Mouse (Mus musculus) heart, adult 2 months (tissue): ENCODE data around the gene Anapc15-ps. TPM values are rescaled to one million over a fixed set of nuclear protein-coding genes. Genes with fewer than 3 reads are reported as not detected.
A peak's percentile ranks its signal among the peaks of the same experiment; 100 is the strongest.

Source experiments
- DNase-seq, 2 experiments: peaks; one replicate each; pipeline ENCODE4 v3.0.0; 2021
- H3K27ac ChIP-seq: fragments of 200-600 bp; 2 replicates; pipeline ENCODE4 v1.8.1; 2022
- H3K27me3 ChIP-seq: fragments of 200-500 bp; 2 replicates; pipeline ENCODE4 v1.6.1; 2012; ENCODE audit warnings: mild to moderate bottlenecking, low read length, inconsistent platforms, mixed read lengths; ENCODE audit not compliant: control insufficient read depth, insufficient read depth
- H3K36me3 ChIP-seq: fragments of 200-500 bp; 2 replicates; pipeline ENCODE4 v1.6.1; 2012; ENCODE audit warnings: low read length, inconsistent platforms; ENCODE audit not compliant: control insufficient read depth, insufficient read depth
- H3K4me1 ChIP-seq: fragments of 200-500 bp; 2 replicates; pipeline ENCODE4 v1.6.1; 2011; ENCODE audit warnings: low read length; ENCODE audit not compliant: control insufficient read depth, insufficient read depth
- H3K4me3 ChIP-seq: fragments of 200-600 bp; 2 replicates; pipeline ENCODE4 v1.8.1; 2022
- H3K79me2 ChIP-seq: fragments of 200-500 bp; replicated peaks from 2 replicates; pipeline ENCODE4 v1.6.1; 2012; ENCODE audit warnings: mild to moderate bottlenecking, inconsistent platforms, low read length, moderate library complexity, mixed read lengths; ENCODE audit not compliant: control insufficient read depth, insufficient read depth
- H3K9ac ChIP-seq: fragments of 200-500 bp; 2 replicates; pipeline ENCODE4 v1.6.1; 2012; ENCODE audit warnings: low read depth, mild to moderate bottlenecking, control low read depth, inconsistent platforms, low read length, mixed read lengths
- CTCF ChIP-seq: fragments of 200-600 bp; IDR thresholded peaks from 2 replicates; pipeline ENCODE4 v1.8.1; 2022; ENCODE audit warnings: antibody characterized with exemption, mild to moderate bottlenecking, moderate library complexity
- EP300 ChIP-seq: fragments of 200-500 bp; IDR thresholded peaks from 2 replicates; pipeline ENCODE4 v1.6.1; 2011; ENCODE audit warnings: low read depth, low read length, control low read depth; ENCODE audit not compliant: insufficient read depth
- POLR2A ChIP-seq: fragments of 200-500 bp; IDR thresholded peaks from 2 replicates; pipeline ENCODE4 v1.6.1; 2011; ENCODE audit warnings: mild to moderate bottlenecking, low read depth, low read length, control low read depth; ENCODE audit not compliant: insufficient read depth
- WGBS: fragments of 180-500 bp; shearing (Covaris S2); methylation state at CpG from one replicate; pipeline ENCODE4 v1.1.7; 2018; 5-methylcytosine and 5-hydroxymethylcytosine counted together
- intact Hi-C: fragments of 180-260 bp; cut with DNase I; formaldehyde crosslinking; loops from one replicate; pipeline ENCODE4 v1.15.1; 2025
- polyA plus RNA-seq: library from polyadenylated mRNA; depleted of rRNA; stranded (reverse); fragments of >200 nt; gene quantifications from 2 replicates; pipeline ENCODE4 v1.2.3, GENCODE M21; 2012
- total RNA-seq, 2 experiments: library from RNA; stranded (reverse); gene quantifications; 2 replicates each; pipeline ENCODE4 v1.2.3; 2021

Anapc15-ps gene
- total and polyA plus RNA-seq, 3 experiments, result not detected

- DNase-seq, result no peak
- no peaks in the 10 kb centered on the region for H3K79me2 ChIP-seq
- 40% methylated on average over 3 of the region's 3 CpGs for WGBS
- no peak overlapping the region for H3K4me3 ChIP-seq
- H3K27ac ChIP-seq, result no peak overlapping the region
- peaks cover 10% of the 10 kb centered on the region for H3K4me1 ChIP-seq
- intact Hi-C loops, result loop anchor here (5.0 kb wide), 1 partner anchor 48 kb away; no protein-coding TSS in a partner anchor
- no peak overlapping the region for H3K9ac ChIP-seq
- TF ChIP-seq EP300 (no peak), POLR2A (no peak), CTCF (no peak)
- H3K36me3 ChIP-seq, result no peaks in the 10 kb centered on the region
- no peaks in the 10 kb centered on the region for H3K27me3 ChIP-seq
Measured at GRCm38 (mm10) chr10:95705747-95706146, 32.5 kb upstream of the Anapc15-ps start.

- no peak for DNase-seq
- Histone ChIP-seq H3K36me3 (no peaks in the 10 kb centered on the region), H3K4me3 (no peak overlapping the region), H3K9ac (no peak overlapping the region), H3K79me2 (no peaks in the 10 kb centered on the region), H3K27ac (no peak overlapping the region), H3K27me3 (no peaks in the 10 kb centered on the region), H3K4me1 (peaks cover 10% of the 10 kb centered on the region)
- WGBS, result 59% methylated on average over 6 of the region's 6 CpGs
- no peak for TF ChIP-seq CTCF
- no peak for TF ChIP-seq POLR2A
- TF ChIP-seq EP300, result no peak
- intact Hi-C loops, result loop anchor here (5.0 kb wide), 1 partner anchor 48 kb away; no protein-coding TSS in a partner anchor
Measured at GRCm38 (mm10) chr10:95704847-95705246, 31.6 kb upstream of the Anapc15-ps start.

DNA sequence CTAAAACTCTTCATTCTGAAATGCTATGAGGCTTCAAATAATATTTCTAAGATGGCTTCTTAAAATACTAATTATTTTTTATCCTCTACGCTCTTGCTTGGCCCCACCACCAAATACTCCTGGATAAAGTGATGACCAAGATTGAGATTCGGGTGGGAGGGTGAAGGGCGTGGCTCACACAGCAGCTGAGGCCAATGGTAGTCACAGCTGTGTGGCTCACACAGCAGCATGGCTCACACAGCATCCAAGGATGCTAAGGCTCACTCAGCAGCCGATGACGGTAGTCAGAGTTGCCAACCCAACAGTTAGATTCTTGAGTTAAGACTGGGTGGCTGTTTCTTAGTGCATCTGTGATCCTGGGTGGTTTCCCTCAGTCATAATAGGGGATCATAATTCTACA is 30.5 kb upstream of the Anapc15-ps start:
- Histone ChIP-seq H3K27me3 (no peaks in the 10 kb centered on the region), H3K27ac (no peak overlapping the region), H3K79me2 (no peaks in the 10 kb centered on the region), H3K9ac (no peak overlapping the region), H3K36me3 (no peaks in the 10 kb centered on the region), H3K4me3 (no peak overlapping the region), H3K4me1 (peaks cover 8% of the 10 kb centered on the region)
- TF ChIP-seq EP300 (no peak), CTCF (no peak), POLR2A (no peak)
- intact Hi-C loops, result no loop called here
- DNase-seq, result no peak
- WGBS, result 90% methylated on average over 5 of the region's 5 CpGs

DNA sequence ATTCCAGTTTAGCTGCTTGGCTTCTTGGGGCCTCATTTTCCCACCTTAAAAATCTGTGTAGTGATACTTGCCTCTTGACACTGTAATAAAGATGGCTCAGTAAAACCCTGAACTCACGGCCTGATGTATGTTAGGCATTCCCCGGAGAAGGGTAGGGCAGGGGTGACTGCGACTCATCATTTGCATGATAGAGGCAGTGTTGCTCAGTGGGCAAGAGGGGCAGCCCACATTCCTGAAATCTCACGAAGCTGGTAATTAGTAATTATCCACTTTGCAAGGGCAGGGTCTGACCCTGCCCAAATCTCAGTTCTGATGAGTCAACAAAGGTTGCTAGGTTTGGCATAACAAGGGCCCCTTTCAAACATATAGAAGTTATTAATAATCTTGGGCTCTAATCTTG is 27.2 kb upstream of the Anapc15-ps start:
- intact Hi-C loops, result no loop called here
- Histone ChIP-seq H3K79me2 (no peaks in the 10 kb centered on the region), H3K27me3 (no peaks in the 10 kb centered on the region), H3K4me3 (no peak overlapping the region), H3K36me3 (no peaks in the 10 kb centered on the region), H3K4me1 (peaks cover 3% of the 10 kb centered on the region), H3K27ac (no peak overlapping the region), H3K9ac (no peak overlapping the region)
- no peak for DNase-seq
- 90% methylated on average over 4 of the region's 4 CpGs for WGBS
- TF ChIP-seq CTCF, result no peak
- TF ChIP-seq POLR2A, result no peak
- TF ChIP-seq EP300, result no peak

DNA sequence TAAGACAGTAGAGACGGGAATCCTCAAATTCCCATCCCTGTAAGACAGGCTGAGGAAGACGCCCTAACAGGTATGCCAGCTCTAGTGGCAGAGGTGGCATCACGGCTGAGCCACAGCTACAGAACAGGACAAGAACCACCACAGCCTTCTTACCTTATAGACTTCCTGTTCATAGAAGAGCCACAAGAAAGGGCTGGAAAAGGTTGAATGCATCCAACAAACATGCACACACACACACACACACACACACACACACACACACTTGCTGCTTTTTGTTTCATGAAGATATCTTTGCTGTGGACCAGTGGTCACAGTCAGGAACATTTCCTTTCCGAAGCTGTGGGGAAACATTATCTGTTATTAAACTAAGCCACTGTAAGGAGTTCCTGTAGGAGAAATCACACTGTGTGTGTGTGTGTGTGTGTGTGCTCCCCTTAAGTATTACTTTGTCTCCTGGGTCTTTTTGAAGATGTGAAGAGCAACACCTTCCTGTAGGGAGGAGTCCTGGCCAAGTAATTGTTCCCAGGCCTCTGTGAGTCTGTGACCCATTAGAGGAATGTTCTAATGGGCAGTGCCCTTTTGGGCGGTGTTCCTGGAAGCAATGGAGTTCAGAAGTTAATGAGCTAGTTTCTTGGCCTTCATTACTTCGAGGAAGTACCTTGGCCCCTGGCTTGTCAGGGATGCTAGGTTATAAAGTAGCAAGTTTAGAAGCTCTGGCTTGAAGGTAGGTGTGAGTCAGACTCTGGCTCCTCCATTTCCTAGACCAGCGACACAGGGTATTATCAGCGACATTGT is 25.9 kb upstream of the Anapc15-ps start:
- peak in 1 of 2 experiments; percentile 22 for DNase-seq
- intact Hi-C loops, result no loop called here
- no peak overlapping the region for H3K9ac ChIP-seq
- H3K36me3 ChIP-seq, result no peaks in the 10 kb centered on the region
- peaks cover 3% of the 10 kb centered on the region for H3K4me1 ChIP-seq
- no peaks in the 10 kb centered on the region for H3K27me3 ChIP-seq
- no peaks in the 10 kb centered on the region for H3K79me2 ChIP-seq
- H3K27ac ChIP-seq, result no peak overlapping the region
- no peak overlapping the region for H3K4me3 ChIP-seq
- TF ChIP-seq CTCF (no peak), EP300 (no peak), POLR2A (no peak)
- WGBS, result 65% methylated on average over 8 of the region's 8 CpGs

- WGBS, result 10% methylated on average over 3 of the region's 3 CpGs
- Histone ChIP-seq H3K27ac (no peak overlapping the region), H3K4me3 (no peak overlapping the region), H3K36me3 (no peaks in the 10 kb centered on the region), H3K27me3 (no peaks in the 10 kb centered on the region), H3K9ac (no peak overlapping the region), H3K4me1 (peaks cover 3% of the 10 kb centered on the region), H3K79me2 (no peaks in the 10 kb centered on the region)
- intact Hi-C loops, result no loop called here
- TF ChIP-seq CTCF (no peak), POLR2A (no peak), EP300 (no peak)
- DNase-seq, result no peak
Measured at GRCm38 (mm10) chr10:95696253-95696641, 23.0 kb upstream of the Anapc15-ps start.
